Mouse (Mus musculus) kidney, embryonic 16.5 days (tissue): ENCODE measurements around the gene Ccdc158. TPM values are rescaled to one million over a fixed set of nuclear protein-coding genes. Genes with fewer than 3 reads are reported as not detected.
A peak's percentile ranks its signal among the peaks of the same experiment; 100 is the strongest.

Experiments
- ATAC-seq: fragments of 200-750 bp; cut with Nextera tagmentation; 2 replicates; pipeline ENCODE4 v1.8.0; 2017; ENCODE audit warnings: moderate TSS enrichment; ENCODE audit not compliant: low FRiP score, low TSS enrichment
- H3K27ac ChIP-seq: fragments of 300-500 bp; sonication (generic); 2 replicates; pipeline ENCODE4 v1.5.1; 2014; ENCODE audit warnings: low read length
- H3K27me3 ChIP-seq: fragments of 300-500 bp; sonication (generic); 2 replicates; pipeline ENCODE4 v1.6.1; 2014; ENCODE audit warnings: low read length, control low read depth, mixed read lengths; ENCODE audit not compliant: insufficient read depth
- H3K36me3 ChIP-seq: fragments of 300-500 bp; sonication (generic); 2 replicates; pipeline ENCODE4 v1.6.1; 2014; ENCODE audit warnings: low read length, control low read depth, mixed read lengths; ENCODE audit not compliant: insufficient read depth
- H3K4me1 ChIP-seq: fragments of 300-500 bp; sonication (generic); 2 replicates; pipeline ENCODE4 v1.6.1; 2014; ENCODE audit warnings: low read length, control low read depth, mixed read lengths; ENCODE audit not compliant: insufficient read depth
- H3K4me2 ChIP-seq: fragments of 300-500 bp; sonication (generic); replicated peaks from 2 replicates; pipeline ENCODE4 v1.6.1; 2014; ENCODE audit warnings: low read depth, low read length
- H3K4me3 ChIP-seq: fragments of 300-500 bp; sonication (generic); 2 replicates; pipeline ENCODE4 v1.5.1; 2014; ENCODE audit warnings: mild to moderate bottlenecking, low read length
- H3K9ac ChIP-seq: fragments of 300-500 bp; sonication (generic); replicated peaks from 2 replicates; pipeline ENCODE4 v1.6.1; 2014; ENCODE audit warnings: low read length
- H3K9me3 ChIP-seq: fragments of 300-500 bp; sonication (generic); 2 replicates; pipeline ENCODE4 v1.6.1; 2016; ENCODE audit warnings: low read length, control low read depth
- WGBS: fragments of 180-500 bp; shearing (Covaris S2); extraction: QIAGEN DNeasy Blood & Tissue Kit; methylation state at CpG from one replicate; pipeline ENCODE4 v1.1.7; 2014; 5-methylcytosine and 5-hydroxymethylcytosine counted together
- polyA plus RNA-seq: library from polyadenylated mRNA; unstranded; fragments of >200 nt; fragmentation: Nextera tagmentation; extraction: Ambion mirVana; gene quantifications from 2 replicates; pipeline ENCODE4 v1.2.1, GENCODE M21; 2015

Gene Ccdc158
- polyA plus RNA-seq, 1 experiment from 2014 or later, result 1.0 TPM

GRCm38 (mm10) chr5:92710779-92711178 lies 35.7 kb upstream of the Ccdc158 start:
- H3K4me2 ChIP-seq, result no peak overlapping the region
- 67% methylated on average over 8 of the region's 8 CpGs for WGBS
- H3K4me3 ChIP-seq, result no peak overlapping the region
- peaks cover 6% of the 10 kb centered on the region for H3K4me1 ChIP-seq
- H3K9ac ChIP-seq, result no peak overlapping the region
- no peaks in the 10 kb centered on the region for H3K9me3 ChIP-seq
- H3K27ac ChIP-seq, result no peak overlapping the region
- H3K36me3 ChIP-seq, result no peaks in the 10 kb centered on the region
- no peak for ATAC-seq
- H3K27me3 ChIP-seq, result no peaks in the 10 kb centered on the region

- H3K27me3 ChIP-seq, result no peaks in the 10 kb centered on the region
- H3K4me1 ChIP-seq, result peaks cover 6% of the 10 kb centered on the region
- ATAC-seq, result peak; percentile 61; the same call in 1 of the 2 replicates
- 26% methylated on average over 7 of the region's 7 CpGs for WGBS
- 0 out of 2 replicates have a peak overlapping the region, but pooled peaks have one; percentile 1 for H3K9ac ChIP-seq
- no peak overlapping the region for H3K4me3 ChIP-seq
- no peaks in the 10 kb centered on the region for H3K36me3 ChIP-seq
- no peak overlapping the region for H3K4me2 ChIP-seq
- H3K27ac ChIP-seq, result peak overlapping the region; percentile 67
- no peaks in the 10 kb centered on the region for H3K9me3 ChIP-seq
These were observed 32.9 kb upstream of the Ccdc158 start for GRCm38 (mm10) chr5:92707921-92708491.

- H3K9me3 ChIP-seq, result no peaks in the 10 kb centered on the region
- H3K4me3 ChIP-seq, result no peak overlapping the region
- H3K27ac ChIP-seq, result no peak overlapping the region
- no peak overlapping the region for H3K9ac ChIP-seq
- no peak for ATAC-seq
- H3K27me3 ChIP-seq, result no peaks in the 10 kb centered on the region
- H3K4me2 ChIP-seq, result no peak overlapping the region
- H3K4me1 ChIP-seq, result peaks cover 12% of the 10 kb centered on the region
- H3K36me3 ChIP-seq, result no peaks in the 10 kb centered on the region
- 86% methylated on average over 8 of the region's 8 CpGs for WGBS
These were observed 28.6 kb upstream of the Ccdc158 start for GRCm38 (mm10) chr5:92703671-92704070.

- no peak overlapping the region for H3K27ac ChIP-seq
- H3K27me3 ChIP-seq, result no peaks in the 10 kb centered on the region
- no peak overlapping the region for H3K9ac ChIP-seq
- H3K36me3 ChIP-seq, result no peaks in the 10 kb centered on the region
- ATAC-seq, result no peak
- peaks cover 15% of the 10 kb centered on the region for H3K4me1 ChIP-seq
- WGBS, result 57% methylated on average over 11 of the region's 11 CpGs
- no peaks in the 10 kb centered on the region for H3K9me3 ChIP-seq
- no peak overlapping the region for H3K4me3 ChIP-seq
- H3K4me2 ChIP-seq, result no peak overlapping the region
These were observed 26.7 kb upstream of the Ccdc158 start for GRCm38 (mm10) chr5:92701750-92702149.

- peak; percentile 49 for ATAC-seq
- Histone ChIP-seq H3K36me3 (no peaks in the 10 kb centered on the region), H3K4me1 (peaks cover 15% of the 10 kb centered on the region), H3K9me3 (no peaks in the 10 kb centered on the region), H3K4me3 (peak overlapping the region; percentile 32), H3K9ac (0 out of 2 replicates have a peak overlapping the region, but pooled peaks have one; percentile 37), H3K27ac (no peak overlapping the region), H3K27me3 (no peaks in the 10 kb centered on the region), H3K4me2 (peak overlapping the region; percentile 56)
- 26% methylated on average over 17 of the region's 17 CpGs for WGBS
These were observed 23.9 kb upstream of the Ccdc158 start for GRCm38 (mm10) chr5:92698837-92699529.

- Histone ChIP-seq H3K9ac (peak overlapping the region; percentile 37; the same call in 1 of the 2 replicates), H3K36me3 (no peaks in the 10 kb centered on the region), H3K27ac (0 out of 2 replicates have a peak overlapping the region, but pooled peaks have one; percentile 27), H3K9me3 (no peaks in the 10 kb centered on the region), H3K4me2 (peak overlapping the region; percentile 56), H3K27me3 (no peaks in the 10 kb centered on the region), H3K4me3 (peak overlapping the region; percentile 32), H3K4me1 (peaks cover 15% of the 10 kb centered on the region)
- WGBS, result 4% methylated on average over 15 of the region's 15 CpGs
- peak; percentile 64; the same call in 1 of the 2 replicates for ATAC-seq
These were observed 23.2 kb upstream of the Ccdc158 start for GRCm38 (mm10) chr5:92698131-92698836.

- Histone ChIP-seq H3K4me1 (peaks cover 15% of the 10 kb centered on the region), H3K27ac (no peak overlapping the region), H3K36me3 (no peaks in the 10 kb centered on the region), H3K9me3 (no peaks in the 10 kb centered on the region), H3K9ac (no peak overlapping the region), H3K27me3 (no peaks in the 10 kb centered on the region), H3K4me2 (no peak overlapping the region), H3K4me3 (no peak overlapping the region)
- ATAC-seq, result no peak
- WGBS, result 78% methylated on average over 10 of the region's 10 CpGs
These were observed 19.4 kb upstream of the Ccdc158 start for GRCm38 (mm10) chr5:92694316-92694995.

- H3K36me3 ChIP-seq, result no peaks in the 10 kb centered on the region
- no peak overlapping the region for H3K27ac ChIP-seq
- no peak overlapping the region for H3K4me2 ChIP-seq
- H3K4me1 ChIP-seq, result peaks cover 9% of the 10 kb centered on the region; the same call in 1 of the 2 replicates
- no peak overlapping the region for H3K9ac ChIP-seq
- no peaks in the 10 kb centered on the region for H3K9me3 ChIP-seq
- H3K4me3 ChIP-seq, result no peak overlapping the region
- 90% methylated on average over 3 of the region's 3 CpGs for whole genome bisulfite sequencing
- ATAC-seq, result no peak
- no peaks in the 10 kb centered on the region for H3K27me3 ChIP-seq
These were observed 18.7 kb upstream of the Ccdc158 start for GRCm38 (mm10) chr5:92693744-92694143.

GRCm38 (mm10) chr5:92692206-92693007 lies 17.3 kb upstream of the Ccdc158 start:
- Histone ChIP-seq H3K9ac (no peak overlapping the region), H3K4me2 (no peak overlapping the region), H3K9me3 (no peaks in the 10 kb centered on the region), H3K36me3 (no peaks in the 10 kb centered on the region), H3K4me1 (no peaks in the 10 kb centered on the region), H3K4me3 (no peak overlapping the region), H3K27ac (no peak overlapping the region), H3K27me3 (no peaks in the 10 kb centered on the region)
- ATAC-seq, result peak; percentile 35; the same call in 1 of the 2 replicates
- 50% methylated on average over 16 of the region's 16 CpGs for WGBS
